Mouse (Mus musculus): Measurements from ENCODE around the gene Nsmce1. TPM values are rescaled to one million over a fixed set of nuclear protein-coding genes. Genes with fewer than 3 reads are reported as not detected.
A peak's percentile ranks its signal among the peaks of the same experiment; 100 is the strongest.
"Not testable (repeated sequence)": the region's sequence is repeated elsewhere in the genome, so short reads cannot be mapped to it uniquely, and the experiment has no call there.

Gene Nsmce1
- polyA plus RNA-seq, 1 experiment from 2014 or later, result 105 TPM

- Histone ChIP-seq H3K9me3 (no peaks in the 10 kb centered on the region), H3K27me3 (no peaks in the 10 kb centered on the region), H3K9ac (0 out of 2 replicates have a peak overlapping the region, but pooled peaks have one; percentile 8), H3K36me3 (peaks cover 30% of the 10 kb centered on the region), H3K4me2 (no peak overlapping the region), H3K4me3 (no peak overlapping the region), H3K27ac (replicated peaks) (no peak overlapping the region), H3K4me1 (replicated peaks) (no peaks in the 10 kb centered on the region)
- WGBS, result 96% methylated on average over 4 of the region's 4 CpGs
- no peak for ATAC-seq (ENCODE audit: low read depth)
Observed at GRCm38 (mm10) chr7:125453671-125454070, 37.7 kb downstream of the Nsmce1 start.

GRCm38 (mm10) chr7:125451078-125451477 lies 40.3 kb downstream of the Nsmce1 start:
- 70% methylated on average over 2 of the region's 2 CpGs for WGBS
- Histone ChIP-seq H3K9ac (no peak overlapping the region), H3K36me3 (peaks cover 19% of the 10 kb centered on the region; the same call in 1 of the 2 replicates), H3K4me2 (no peak overlapping the region), H3K4me1 (replicated peaks) (0 out of 2 replicates have a peak, but pooled peaks cover 2% of the 10 kb centered on the region), H3K27me3 (no peaks in the 10 kb centered on the region), H3K4me3 (no peak overlapping the region), H3K9me3 (no peaks in the 10 kb centered on the region), H3K27ac (replicated peaks) (no peak overlapping the region)
- no peak for ATAC-seq (ENCODE audit: low read depth)

GRCm38 (mm10) chr7:125450678-125451077 lies 40.7 kb downstream of the Nsmce1 start:
- no peak overlapping the region for H3K27ac ChIP-seq (replicated peaks)
- H3K36me3 ChIP-seq, result peaks cover 17% of the 10 kb centered on the region; the same call in 1 of the 2 replicates
- H3K9me3 ChIP-seq, result no peaks in the 10 kb centered on the region
- WGBS, result 70% methylated on average over 1 of the region's 1 CpGs
- no peak overlapping the region for H3K4me3 ChIP-seq
- no peak overlapping the region for H3K9ac ChIP-seq
- H3K27me3 ChIP-seq, result no peaks in the 10 kb centered on the region
- no peak overlapping the region for H3K4me2 ChIP-seq
- H3K4me1 ChIP-seq (replicated peaks), result peaks cover 4% of the 10 kb centered on the region
- no peak for ATAC-seq (ENCODE audit: low read depth)

- ATAC-seq (ENCODE audit: low read depth), result peak; percentile 97
- peaks cover 21% of the 10 kb centered on the region for H3K4me1 ChIP-seq (replicated peaks)
- peak within 1 kb of the TSS; percentile 81 for H3K9ac ChIP-seq
- peak within 1 kb of the TSS; percentile 98 for H3K27ac ChIP-seq (replicated peaks)
- peak within 1 kb of the TSS; percentile 87 for H3K4me2 ChIP-seq
- H3K36me3 ChIP-seq, result no peaks in the 10 kb centered on the region
- no peaks in the 10 kb centered on the region for H3K9me3 ChIP-seq
- peak within 1 kb of the TSS; percentile 57 for H3K4me3 ChIP-seq
- no peaks in the 10 kb centered on the region for H3K27me3 ChIP-seq
- 2% methylated on average over 61 of the region's 61 CpGs for WGBS
Observed at GRCm38 (mm10) chr7:125444464-125445401, 46.7 kb downstream of the Nsmce1 start, which contains the start of gene Kdm8. TSS of gene Kdm8 (plus strand) at chr7:125444676.

GRCm38 (mm10) chr7:125444076-125444463 lies 47.3 kb downstream of the Nsmce1 start:
- peak overlapping the region; percentile 57 for H3K4me3 ChIP-seq
- H3K4me2 ChIP-seq, result peak overlapping the region; percentile 87
- H3K36me3 ChIP-seq, result no peaks in the 10 kb centered on the region
- no peaks in the 10 kb centered on the region for H3K27me3 ChIP-seq
- peaks cover 21% of the 10 kb centered on the region for H3K4me1 ChIP-seq (replicated peaks)
- no peaks in the 10 kb centered on the region for H3K9me3 ChIP-seq
- 23% methylated on average over 10 of the region's 10 CpGs for WGBS
- peak; percentile 7 for ATAC-seq (ENCODE audit: low read depth)
- H3K9ac ChIP-seq, result peak overlapping the region; percentile 81
- H3K27ac ChIP-seq (replicated peaks), result peak overlapping the region; percentile 98

- Histone ChIP-seq H3K9me3 (no peaks in the 10 kb centered on the region), H3K27ac (replicated peaks) (no peak overlapping the region), H3K36me3 (no peaks in the 10 kb centered on the region), H3K4me1 (replicated peaks) (peaks cover 21% of the 10 kb centered on the region), H3K4me3 (no peak overlapping the region), H3K4me2 (no peak overlapping the region), H3K9ac (no peak overlapping the region), H3K27me3 (no peaks in the 10 kb centered on the region)
- no peak for ATAC-seq (ENCODE audit: low read depth)
- WGBS, result 72% methylated on average over 4 of the region's 4 CpGs
Observed at GRCm38 (mm10) chr7:125442323-125442722, 49.1 kb downstream of the Nsmce1 start.

GRCm38 (mm10) chr7:125434666-125435290 lies 56.6 kb downstream of the Nsmce1 start:
- peak; percentile 93 for ATAC-seq (ENCODE audit: low read depth)
- no peak overlapping the region for H3K4me2 ChIP-seq
- H3K9ac ChIP-seq, result no peak overlapping the region
- peak overlapping the region; percentile 81 for H3K27ac ChIP-seq (replicated peaks)
- WGBS, result 34% methylated on average over 8 of the region's 8 CpGs
- no peaks in the 10 kb centered on the region for H3K27me3 ChIP-seq
- H3K4me1 ChIP-seq (replicated peaks), result peaks cover 14% of the 10 kb centered on the region; the same call in 1 of the 2 replicates
- peaks cover 7% of the 10 kb centered on the region; the same call in 1 of the 2 replicates for H3K9me3 ChIP-seq
- H3K4me3 ChIP-seq, result no peak overlapping the region
- H3K36me3 ChIP-seq, result no peaks in the 10 kb centered on the region

GRCm38 (mm10) chr7:125433874-125434273 lies 57.5 kb downstream of the Nsmce1 start:
- H3K9ac ChIP-seq, result no peak overlapping the region
- no peak for ATAC-seq (ENCODE audit: low read depth)
- H3K4me1 ChIP-seq (replicated peaks), result peaks cover 14% of the 10 kb centered on the region; the same call in 1 of the 2 replicates
- peak overlapping the region; percentile 62; the same call in 1 of the 2 replicates for H3K27ac ChIP-seq (replicated peaks)
- no peaks in the 10 kb centered on the region for H3K27me3 ChIP-seq
- H3K9me3 ChIP-seq, result peaks cover 7% of the 10 kb centered on the region; the same call in 1 of the 2 replicates
- H3K36me3 ChIP-seq, result no peaks in the 10 kb centered on the region
- WGBS, result 66% methylated on average over 3 of the region's 3 CpGs
- H3K4me3 ChIP-seq, result no peak overlapping the region
- H3K4me2 ChIP-seq, result no peak overlapping the region

GRCm38 (mm10) chr7:125430170-125430842 lies 61.1 kb downstream of the Nsmce1 start:
- Histone ChIP-seq H3K4me3 (no peak overlapping the region), H3K27ac (replicated peaks) (0 out of 2 replicates have a peak overlapping the region, but pooled peaks have one; percentile 49), H3K9ac (no peak overlapping the region), H3K4me2 (no peak overlapping the region), H3K27me3 (no peaks in the 10 kb centered on the region), H3K36me3 (no peaks in the 10 kb centered on the region), H3K9me3 (peaks cover 7% of the 10 kb centered on the region; the same call in 1 of the 2 replicates), H3K4me1 (replicated peaks) (peaks cover 11% of the 10 kb centered on the region; the same call in 1 of the 2 replicates)
- no peak for ATAC-seq (ENCODE audit: low read depth)
- 53% methylated on average over 7 of the region's 7 CpGs for WGBS

- ATAC-seq (ENCODE audit: low read depth); H3K27ac ChIP-seq (replicated peaks); H3K4me2 ChIP-seq; H3K36me3 ChIP-seq; H3K9ac ChIP-seq; H3K4me3 ChIP-seq; H3K9me3 ChIP-seq; H3K4me1 ChIP-seq (replicated peaks); H3K27me3 ChIP-seq: not testable (repeated sequence)
- WGBS, result 76% methylated on average over 5 of the region's 5 CpGs
Observed at GRCm38 (mm10) chr7:125428816-125429500, 62.4 kb downstream of the Nsmce1 start.

GRCm38 (mm10) chr7:125428381-125428780 lies 63.0 kb downstream of the Nsmce1 start:
- no peak overlapping the region for H3K4me3 ChIP-seq
- peaks cover 7% of the 10 kb centered on the region; the same call in 1 of the 2 replicates for H3K9me3 ChIP-seq
- no peak overlapping the region for H3K9ac ChIP-seq
- no peaks in the 10 kb centered on the region for H3K27me3 ChIP-seq
- WGBS, result 82% methylated on average over 7 of the region's 7 CpGs
- no peak for ATAC-seq (ENCODE audit: low read depth)
- H3K36me3 ChIP-seq, result no peaks in the 10 kb centered on the region
- H3K4me1 ChIP-seq (replicated peaks), result peaks cover 9% of the 10 kb centered on the region; the same call in 1 of the 2 replicates
- no peak overlapping the region for H3K27ac ChIP-seq (replicated peaks)
- H3K4me2 ChIP-seq, result no peak overlapping the region

All from neural tube, embryonic 13.5 days (tissue).